Mouse (Mus musculus): ENCODE measurements around the gene Asl. TPM values are rescaled to one million over a fixed set of nuclear protein-coding genes. Genes with fewer than 3 reads are reported as not detected.
"Not testable (repeated sequence)": the region's sequence is repeated elsewhere in the genome, so short reads cannot be mapped to it uniquely, and the experiment has no call there.

Asl gene
- total RNA-seq, 2 experiments from 2014 or later, result 149 to 165 TPM

GRCm38 (mm10) chr5:130047013-130047412, 18.0 kb upstream of the Asl start:
- no peak for DNase-seq (ENCODE audit: low spot score in 2 of 2)

GRCm38 (mm10) chr5:130046589-130046988, 17.5 kb upstream of the Asl start:
- no peak for DNase-seq (ENCODE audit: low spot score in 2 of 2)

- no peak for DNase-seq (ENCODE audit: low spot score in 2 of 2)
Measured at GRCm38 (mm10) chr5:130046100-130046499, 17.1 kb upstream of the Asl start.

DNA sequence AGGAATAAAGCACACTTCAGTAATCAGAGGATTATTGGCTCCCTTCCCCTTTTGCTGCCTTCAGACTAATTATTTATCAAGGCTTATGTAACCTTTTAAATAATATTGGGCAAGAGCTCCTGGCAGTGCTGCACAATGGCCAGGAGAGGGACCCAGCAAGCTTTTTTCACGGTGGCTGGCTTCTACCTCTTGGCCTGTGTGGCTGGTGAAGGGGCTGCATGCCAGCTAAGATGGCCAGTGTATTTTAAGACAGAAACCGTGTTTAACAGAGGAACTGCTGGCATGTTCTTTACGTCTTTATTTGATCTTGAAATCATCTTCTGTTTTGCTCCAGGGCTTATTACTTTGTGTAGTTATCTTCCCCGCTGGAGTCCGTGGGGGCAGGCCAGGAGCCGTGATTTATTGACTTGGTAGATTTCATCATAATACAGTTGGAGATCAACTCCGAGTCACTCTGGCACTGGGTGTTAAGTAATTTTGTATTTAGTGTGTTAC, 15.2 kb upstream of the Asl start:
- no peak for DNase-seq (ENCODE audit: low spot score in 2 of 2)

DNA sequence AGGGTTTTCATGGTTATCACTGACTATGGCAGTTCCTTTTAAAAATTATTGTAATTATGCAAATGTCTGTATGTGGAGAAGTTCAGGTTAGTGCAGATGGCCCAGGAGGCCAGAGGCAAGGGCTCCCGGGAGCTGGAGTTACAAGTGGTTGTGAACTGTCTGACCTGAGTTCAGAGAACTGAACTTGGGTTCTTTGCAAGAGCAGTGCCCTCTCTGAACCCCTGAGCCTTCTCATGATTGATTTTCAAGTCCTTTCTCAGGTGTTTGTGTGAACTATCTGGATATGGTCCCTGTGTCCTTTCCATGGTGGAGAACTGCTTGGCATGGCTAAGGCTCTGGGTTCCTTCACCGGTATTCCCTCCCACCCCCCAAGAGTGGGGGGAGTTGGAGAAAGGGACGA, 14.7 kb upstream of the Asl start:
- DNase-seq (ENCODE audit: low spot score in 2 of 2), result no peak

DNA sequence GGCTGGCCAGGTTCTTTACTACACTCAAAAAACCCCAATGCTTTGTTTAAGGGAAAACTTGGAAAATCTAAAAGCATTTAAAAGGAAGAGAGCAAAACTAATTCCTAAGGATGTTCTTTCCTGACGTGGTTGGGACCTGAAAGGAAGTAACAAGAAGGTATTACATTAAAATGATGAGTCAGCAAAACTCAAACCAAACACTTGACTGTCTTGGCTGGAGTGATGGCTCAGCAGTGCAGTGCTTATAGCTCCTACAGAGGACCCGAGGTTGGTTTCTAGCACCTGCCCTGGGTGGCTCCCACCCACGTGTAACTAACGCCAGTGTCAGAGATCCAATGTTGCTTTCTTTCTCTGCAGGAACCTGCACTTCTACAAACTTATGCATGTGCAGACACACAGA, 12.2 kb upstream of the Asl start:
- no peak for DNase-seq (ENCODE audit: low spot score in 2 of 2)

DNA sequence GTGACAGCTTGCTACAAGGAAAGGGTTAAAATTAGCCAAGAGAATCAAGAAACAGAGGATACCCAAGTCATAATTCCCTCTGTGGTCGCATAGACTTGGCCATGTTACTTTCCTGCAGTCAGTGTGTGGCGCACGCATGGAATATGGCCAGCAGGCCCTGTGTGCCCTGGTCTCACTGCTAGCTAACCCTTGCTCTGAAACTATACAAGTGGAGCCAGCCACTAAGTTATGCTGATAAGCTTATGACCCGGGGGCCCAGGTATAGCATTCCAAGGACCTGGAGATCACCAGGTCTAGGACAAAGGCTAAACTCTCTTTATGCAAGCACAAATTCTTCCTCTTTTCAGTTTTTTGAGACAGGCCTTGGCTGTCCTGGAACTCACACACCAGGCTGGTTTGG, 11.8 kb upstream of the Asl start:
- no peak for DNase-seq (ENCODE audit: low spot score in 2 of 2)

- DNase-seq (ENCODE audit: low spot score in 2 of 2), result peak in 1 of 2 experiments; percentile 52
Measured at GRCm38 (mm10) chr5:130037752-130038455, 8.9 kb upstream of the Asl start.

DNA sequence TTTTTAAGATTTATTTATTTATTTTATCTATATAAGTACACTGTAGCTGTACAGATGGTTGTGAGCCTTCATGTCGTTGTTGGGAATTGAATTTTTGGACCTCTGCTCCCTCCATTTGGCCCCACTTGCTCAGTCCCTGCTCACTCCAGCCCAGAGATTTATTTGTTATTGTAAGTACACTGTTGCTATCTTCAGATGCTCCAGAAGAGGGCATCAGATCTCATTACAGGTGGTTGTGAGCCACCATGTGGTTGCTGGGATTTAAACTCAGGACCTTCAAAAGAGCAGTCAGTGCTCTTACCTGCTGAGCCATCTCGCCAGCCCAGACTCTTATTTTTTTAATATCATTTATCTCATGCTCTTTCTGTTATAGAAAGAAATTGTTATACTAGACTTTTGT, 7.3 kb upstream of the Asl start:
- DNase-seq (ENCODE audit: low spot score in 2 of 2), result not testable (repeated sequence)

GRCm38 (mm10) chr5:130033869-130034268, 4.8 kb upstream of the Asl start:
- no peak for DNase-seq (ENCODE audit: low spot score in 2 of 2)

DNA sequence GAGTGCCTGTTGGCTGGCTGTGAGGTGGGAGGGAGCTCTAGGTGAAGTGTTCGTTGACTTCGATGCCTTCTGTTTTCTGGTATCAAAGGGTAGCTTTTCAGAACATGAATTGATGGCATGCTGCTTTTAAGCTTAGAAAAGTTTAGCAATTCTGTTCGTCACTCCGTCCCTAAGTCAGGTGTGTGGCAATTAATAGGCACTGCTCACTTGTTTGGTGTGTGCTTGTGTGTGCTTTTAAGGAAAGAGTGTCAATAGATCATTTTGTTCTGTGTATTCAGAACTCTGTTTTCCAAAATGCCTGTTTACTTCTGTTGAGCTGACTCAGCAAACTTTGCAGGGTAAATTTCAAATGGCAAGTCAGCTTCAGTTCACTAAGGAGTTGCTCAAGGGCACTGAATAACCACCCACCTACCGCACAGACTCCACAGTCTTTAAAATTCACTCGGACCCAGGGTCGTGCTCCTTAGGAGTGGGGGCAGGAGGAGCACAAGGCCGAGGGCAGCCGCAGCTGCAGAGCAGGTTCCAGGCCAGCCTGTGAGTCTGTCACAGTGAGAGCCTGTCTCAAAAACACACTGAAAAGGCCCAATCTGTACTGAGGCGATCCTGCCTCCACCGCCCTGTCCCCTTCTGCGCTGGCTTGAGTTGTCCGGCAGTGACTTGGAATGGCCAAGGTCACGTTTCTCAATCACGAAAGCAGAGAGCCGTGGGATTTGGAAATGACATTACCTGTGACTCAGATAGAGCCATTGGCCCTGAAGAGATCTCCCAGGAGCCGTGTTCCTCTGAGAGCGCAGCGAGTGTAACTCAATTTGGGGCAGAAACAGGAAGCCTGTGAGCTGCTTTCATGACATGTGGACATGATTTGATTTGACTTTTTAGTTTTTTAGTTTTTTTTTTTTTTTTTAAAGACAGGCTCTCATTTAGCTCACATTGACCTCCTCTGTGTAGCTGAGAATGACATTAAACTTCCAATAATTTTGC, 2.7 kb upstream of the Asl start:
- DNase-seq (ENCODE audit: low spot score in 2 of 2), result no peak

GRCm38 (mm10) chr5:130027696-130028095, 1.4 kb downstream of the Asl start:
- DNase-seq (ENCODE audit: low spot score in 2 of 2), result no peak

DNA sequence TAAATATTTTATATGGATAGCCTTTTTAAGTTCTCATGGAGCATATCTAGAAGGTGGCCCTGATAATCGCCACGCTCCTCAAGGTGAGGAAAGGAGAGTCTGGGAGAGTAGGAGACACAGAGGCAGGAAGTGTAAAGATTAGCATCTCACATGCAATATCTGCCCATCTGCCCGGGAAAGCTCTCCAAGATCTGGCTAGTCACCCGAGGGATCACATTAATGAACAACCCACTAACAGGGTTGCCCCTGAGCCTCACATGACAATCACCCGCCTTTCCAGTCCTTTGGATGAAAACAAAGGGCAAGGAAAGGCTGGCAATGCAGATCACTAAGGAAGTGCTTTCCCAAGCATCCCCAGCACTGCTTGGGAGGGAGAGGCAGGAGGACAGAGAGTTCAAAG, 1.9 kb downstream of the Asl start:
- no peak for DNase-seq (ENCODE audit: low spot score in 2 of 2)

DNA sequence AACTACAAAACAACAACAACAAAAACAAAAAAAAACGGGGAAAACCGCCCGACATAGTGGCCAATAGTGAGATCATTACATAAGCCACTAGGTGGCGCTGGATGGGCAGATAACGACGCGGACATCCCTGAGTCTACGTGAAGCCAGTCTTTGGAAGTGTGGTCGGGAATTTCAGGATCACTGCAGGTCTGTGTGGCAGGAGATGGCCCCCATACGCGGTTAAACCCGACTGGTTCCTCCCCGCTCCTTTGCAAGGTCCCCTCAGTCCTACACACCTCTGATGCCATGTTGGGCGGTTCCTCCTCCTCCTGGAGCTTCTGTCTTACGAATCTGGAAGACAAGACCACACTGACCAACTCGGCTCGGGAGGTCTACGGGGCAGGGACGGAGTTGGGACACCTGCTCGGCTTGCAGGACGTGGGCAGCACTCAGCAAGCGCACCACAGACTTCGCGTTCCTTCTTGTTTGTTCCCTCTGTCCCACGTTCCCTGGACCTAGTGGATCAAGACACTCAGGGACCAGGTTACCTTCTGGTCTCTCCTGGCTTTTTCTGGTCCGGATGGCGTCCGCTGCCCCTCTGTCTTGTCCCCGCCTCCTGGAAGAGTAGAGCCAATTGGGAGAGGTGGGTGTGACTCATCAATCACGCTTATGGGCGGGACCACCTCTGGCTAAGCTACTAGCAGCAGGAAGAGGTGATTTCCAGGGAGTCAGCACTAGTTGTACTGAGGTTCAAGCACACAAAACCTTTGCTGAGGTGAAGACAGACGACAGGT, 5.1 kb downstream of the Asl start:
- DNase-seq (ENCODE audit: low spot score in 2 of 2), result peak; percentile 60 to 83

GRCm38 (mm10) chr5:130023067-130023766, 5.8 kb downstream of the Asl start:
- no peak for DNase-seq (ENCODE audit: low spot score in 2 of 2)

GRCm38 (mm10) chr5:130022366-130022765, 6.7 kb downstream of the Asl start:
- DNase-seq (ENCODE audit: low spot score in 2 of 2), result no peak

- no peak for DNase-seq (ENCODE audit: low spot score in 2 of 2)
Measured at GRCm38 (mm10) chr5:130021361-130021966, 7.6 kb downstream of the Asl start.

GRCm38 (mm10) chr5:130019461-130019860, 9.6 kb downstream of the Asl start:
- DNase-seq (ENCODE audit: low spot score in 2 of 2), result no peak

- DNase-seq (ENCODE audit: low spot score in 2 of 2), result no peak
Measured at GRCm38 (mm10) chr5:130015104-130015503, 13.9 kb downstream of the Asl start.

DNA sequence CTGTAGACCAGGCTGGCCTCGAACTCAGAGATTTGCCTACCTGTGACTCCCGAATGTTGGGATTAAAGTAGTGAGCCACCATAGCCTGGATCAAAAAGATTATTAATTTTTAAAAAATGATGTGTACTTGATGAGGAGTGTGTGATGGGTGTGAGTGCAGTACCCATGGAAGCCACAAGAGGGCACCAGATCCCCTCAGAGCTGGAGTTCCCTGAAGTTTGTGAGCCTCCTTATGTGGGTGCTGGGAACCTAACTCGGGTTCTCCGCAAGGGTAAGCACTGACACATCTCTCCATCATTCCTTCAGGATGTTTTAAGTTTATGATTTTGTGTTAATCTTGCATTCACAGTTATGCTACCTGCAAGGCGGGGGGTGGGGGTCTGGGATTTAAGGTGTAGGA, 18.1 kb downstream of the Asl start:
- DNase-seq (ENCODE audit: low spot score in 2 of 2), result no peak
